Mouse (Mus musculus): ENCODE results near the gene Ftsj3. TPM values are rescaled to one million over a fixed set of nuclear protein-coding genes. Genes with fewer than 3 reads are reported as not detected.

Gene Ftsj3
- total and polyA plus RNA-seq, 2 experiments from 2014 or later, result 29.7 to 62.7 TPM

DNA sequence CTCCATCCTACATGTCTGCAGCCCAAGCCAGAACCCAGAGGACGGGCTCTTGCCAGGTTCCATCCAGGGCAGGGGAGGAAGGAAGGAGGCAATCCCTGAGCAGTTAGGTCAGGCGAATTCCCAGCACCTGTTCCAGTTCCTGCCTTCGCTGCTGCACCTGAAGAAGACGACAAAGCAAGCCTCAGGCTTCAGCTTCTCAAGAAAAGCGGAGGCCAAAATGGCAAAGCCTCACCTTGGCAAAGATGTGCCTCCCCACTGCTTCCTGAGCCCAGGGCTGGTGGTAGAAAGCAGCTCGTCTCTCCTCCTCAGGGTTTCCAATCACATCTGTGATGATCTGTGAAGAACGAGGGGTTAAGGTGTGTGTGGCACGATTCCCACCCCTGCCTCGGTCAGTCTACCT is 8.1 kb upstream of the Ftsj3 start:
- no peaks in the 10 kb centered on the region for H3K27me3 ChIP-seq (ENCODE audit: insufficient read depth, low read length)
- 93% methylated on average over 9 of the region's 9 CpGs for WGBS
- no peak overlapping the region for H3K27ac ChIP-seq (ENCODE audit: low read depth, low read length)
- H3K9me3 ChIP-seq (ENCODE audit: low read length), result no peaks in the 10 kb centered on the region
- ATAC-seq (no peak), DNase-seq (no peak)
- no peak for TF ChIP-seq CTCF (IDR thresholded peaks at IDR 0.05; ENCODE audit: low read depth)
- no peak overlapping the region for H3K4me2 ChIP-seq (ENCODE audit: low read depth)
- H3K4me3 ChIP-seq (ENCODE audit: low read depth, low read length), result no peak overlapping the region
- H3K36me3 ChIP-seq (ENCODE audit: insufficient read depth), result peaks cover 69% of the 10 kb centered on the region
- H3K4me1 ChIP-seq (ENCODE audit: insufficient read depth), result no peaks in the 10 kb centered on the region
- H3K9ac ChIP-seq, result no peak overlapping the region

DNA sequence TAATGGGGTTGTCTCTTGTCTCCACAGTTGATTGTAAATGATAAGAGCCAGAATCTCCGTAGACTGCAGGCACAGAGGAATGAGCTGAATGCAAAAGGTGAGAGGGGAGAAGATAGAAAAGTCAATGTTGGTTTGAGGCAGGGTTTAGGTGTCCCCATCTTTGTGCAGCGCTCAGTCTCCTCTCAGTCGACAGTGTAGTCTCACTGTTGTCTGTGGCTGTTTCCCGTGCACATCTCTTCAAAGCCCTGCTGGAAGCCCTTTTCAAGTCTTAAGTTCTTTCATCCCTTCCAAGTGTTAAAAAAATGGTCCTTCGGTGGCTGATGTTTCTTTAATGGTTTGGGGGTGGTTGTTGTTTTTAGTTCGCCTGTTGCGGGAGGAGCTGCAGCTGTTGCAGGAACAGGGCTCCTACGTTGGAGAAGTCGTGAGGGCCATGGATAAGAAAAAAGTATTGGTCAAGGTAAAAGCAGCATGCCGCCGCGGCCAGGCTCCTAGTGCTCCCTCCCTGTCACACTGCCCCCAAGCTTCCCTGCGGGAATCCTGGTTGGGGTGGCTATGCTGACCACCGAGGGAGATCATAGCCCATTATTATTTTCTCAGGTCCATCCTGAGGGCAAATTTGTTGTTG is 5.1 kb upstream of the Ftsj3 start:
- no peak for ATAC-seq

DNA sequence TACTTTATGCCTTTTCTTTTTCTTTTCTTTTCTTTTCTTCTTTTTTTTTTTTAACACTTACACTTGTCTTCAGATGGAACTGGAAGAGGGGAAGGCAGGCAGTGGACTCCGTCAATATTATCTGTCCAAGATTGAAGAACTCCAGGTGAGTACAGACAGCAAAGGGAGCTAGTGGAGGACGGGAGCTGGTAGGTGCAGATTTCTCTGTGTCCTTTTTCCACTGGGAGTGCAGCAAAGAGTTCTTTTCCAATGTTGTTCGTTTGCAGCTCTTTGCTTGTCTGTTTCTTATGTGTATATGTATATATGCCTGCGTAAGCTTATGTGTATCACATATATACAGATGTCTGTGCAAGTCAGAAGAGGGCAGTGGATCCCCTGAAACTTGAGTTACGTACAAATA is 896 bp upstream of the Ftsj3 start:
- Histone ChIP-seq H3K4me2 (ENCODE audit: low read depth) (peak overlapping the region; percentile 94), H3K9ac (peak overlapping the region; percentile 84; the same call in 1 of the 2 replicates), H3K27me3 (ENCODE audit: insufficient read depth, low read length) (no peaks in the 10 kb centered on the region), H3K4me3 (ENCODE audit: low read depth, low read length) (peak overlapping the region; percentile 73), H3K4me1 (ENCODE audit: insufficient read depth) (0 out of 2 replicates have a peak, but pooled peaks cover 4% of the 10 kb centered on the region), H3K27ac (ENCODE audit: low read depth, low read length) (no peak overlapping the region), H3K9me3 (ENCODE audit: low read length) (no peaks in the 10 kb centered on the region), H3K36me3 (ENCODE audit: insufficient read depth) (peaks cover 46% of the 10 kb centered on the region)
- WGBS, result 74% methylated on average over 5 of the region's 5 CpGs
- ATAC-seq (no peak), DNase-seq (no peak)
- no peak for TF ChIP-seq CTCF (IDR thresholded peaks at IDR 0.05; ENCODE audit: low read depth)

More for the DNA sequence above, 5.1 kb upstream of the Ftsj3 start:
- Histone ChIP-seq H3K4me2 (ENCODE audit: low read depth) (no peak overlapping the region), H3K27me3 (ENCODE audit: insufficient read depth, low read length) (no peaks in the 10 kb centered on the region), H3K4me1 (ENCODE audit: insufficient read depth) (no peaks in the 10 kb centered on the region), H3K4me3 (ENCODE audit: low read depth, low read length) (no peak overlapping the region), H3K36me3 (ENCODE audit: insufficient read depth) (peaks cover 67% of the 10 kb centered on the region), H3K27ac (ENCODE audit: low read depth, low read length) (no peak overlapping the region), H3K9me3 (ENCODE audit: low read length) (no peaks in the 10 kb centered on the region), H3K9ac (no peak overlapping the region)
- no peak for DNase-seq
- WGBS, result 83% methylated on average over 14 of the region's 14 CpGs
- TF ChIP-seq CTCF (IDR thresholded peaks at IDR 0.05; ENCODE audit: low read depth), result no peak

DNA sequence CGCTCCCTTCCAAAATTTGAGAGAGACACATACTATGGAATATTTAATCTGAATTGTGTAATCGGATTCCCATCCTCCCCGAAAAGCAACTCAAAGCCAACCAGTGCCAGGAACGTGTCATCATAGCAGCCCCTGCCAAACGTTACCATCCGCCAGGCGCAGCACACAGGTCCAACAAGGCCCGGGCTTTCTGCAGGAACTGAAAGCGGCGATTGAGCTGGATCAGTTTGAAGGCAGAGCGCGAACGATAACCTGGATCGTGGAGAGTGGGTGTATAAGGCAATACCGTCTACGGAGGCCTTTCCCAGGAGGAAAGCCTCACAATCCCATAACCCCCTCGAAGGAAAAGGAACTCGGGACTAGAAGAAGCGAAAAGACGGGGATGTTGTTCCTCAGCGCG is 705 bp downstream of the Ftsj3 start:
- no peak overlapping the region for H3K27ac ChIP-seq (ENCODE audit: low read depth, low read length)

DNA sequence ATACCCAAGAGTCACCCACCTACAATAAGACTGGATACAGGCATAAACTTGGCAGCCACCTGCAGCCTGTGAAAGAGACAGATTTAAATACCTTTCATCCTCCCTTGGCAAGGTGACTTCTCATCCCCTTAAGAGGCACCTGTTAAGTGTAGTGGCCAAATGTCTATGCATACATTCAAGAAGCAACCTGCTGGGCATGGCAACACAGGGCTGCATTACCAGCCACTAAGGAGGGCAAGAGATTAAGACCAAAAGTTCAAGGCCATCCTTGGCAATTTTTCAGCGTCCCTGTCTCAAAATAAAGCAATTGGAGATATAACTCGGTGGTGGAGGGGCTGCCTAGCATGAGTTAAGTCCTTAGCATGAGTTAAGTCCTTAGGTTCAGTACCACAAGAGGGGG is 1.1 kb downstream of the Ftsj3 start:
- Histone ChIP-seq H3K27me3 (ENCODE audit: insufficient read depth, low read length) (no peaks in the 10 kb centered on the region), H3K9me3 (ENCODE audit: low read length) (no peaks in the 10 kb centered on the region), H3K4me3 (ENCODE audit: low read depth, low read length) (peak overlapping the region; percentile 73), H3K4me1 (ENCODE audit: insufficient read depth) (0 out of 2 replicates have a peak, but pooled peaks cover 4% of the 10 kb centered on the region), H3K36me3 (ENCODE audit: insufficient read depth) (peaks cover 54% of the 10 kb centered on the region), H3K4me2 (ENCODE audit: low read depth) (peak overlapping the region; percentile 94), H3K27ac (ENCODE audit: low read depth, low read length) (0 out of 2 replicates have a peak overlapping the region, but pooled peaks have one; percentile 9), H3K9ac (peak overlapping the region; percentile 84)
- no peak for DNase-seq
- ATAC-seq, result no peak
- 21% methylated on average over 2 of the region's 2 CpGs for WGBS
- TF ChIP-seq CTCF (IDR thresholded peaks at IDR 0.05; ENCODE audit: low read depth), result no peak

More for the DNA sequence above, 705 bp downstream of the Ftsj3 start:
- Histone ChIP-seq H3K9ac (peak overlapping the region; percentile 84), H3K4me2 (ENCODE audit: low read depth) (peak overlapping the region; percentile 94), H3K36me3 (ENCODE audit: insufficient read depth) (peaks cover 50% of the 10 kb centered on the region), H3K9me3 (ENCODE audit: low read length) (no peaks in the 10 kb centered on the region), H3K27me3 (ENCODE audit: insufficient read depth, low read length) (no peaks in the 10 kb centered on the region), H3K4me3 (ENCODE audit: low read depth, low read length) (peak overlapping the region; percentile 73), H3K4me1 (ENCODE audit: insufficient read depth) (0 out of 2 replicates have a peak, but pooled peaks cover 4% of the 10 kb centered on the region)
- ATAC-seq, result no peak
- DNase-seq, result no peak
- no peak for TF ChIP-seq CTCF (IDR thresholded peaks at IDR 0.05; ENCODE audit: low read depth)
- WGBS, result 3% methylated on average over 22 of the region's 22 CpGs

DNA sequence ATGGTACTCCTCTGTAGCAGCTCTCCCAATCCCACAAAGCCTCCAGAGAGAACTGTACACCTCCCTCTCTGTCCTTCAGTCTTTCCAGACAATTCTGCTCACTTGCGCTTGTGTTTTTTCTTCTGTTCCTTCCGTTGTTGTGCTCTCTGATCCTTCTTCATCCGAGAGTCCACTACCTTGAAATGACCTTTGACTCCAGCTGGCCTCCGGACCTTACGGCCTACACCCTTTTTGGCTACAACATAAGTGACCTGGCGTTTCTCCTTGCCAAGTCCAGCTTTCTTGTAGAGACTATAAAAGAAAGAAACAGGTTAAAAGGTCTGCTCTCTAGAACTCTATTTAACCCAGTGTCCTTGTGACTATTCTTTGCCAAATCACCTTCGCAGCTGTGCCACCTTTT is 6.6 kb downstream of the Ftsj3 start:
- no peak overlapping the region for H3K9ac ChIP-seq
- ATAC-seq (no peak), DNase-seq (no peak)
- no peak overlapping the region for H3K4me2 ChIP-seq (ENCODE audit: low read depth)
- H3K9me3 ChIP-seq (ENCODE audit: low read length), result no peaks in the 10 kb centered on the region
- WGBS, result 93% methylated on average over 7 of the region's 7 CpGs
- no peaks in the 10 kb centered on the region for H3K27me3 ChIP-seq (ENCODE audit: insufficient read depth, low read length)
- no peak for TF ChIP-seq CTCF (IDR thresholded peaks at IDR 0.05; ENCODE audit: low read depth)
- peaks cover 87% of the 10 kb centered on the region for H3K36me3 ChIP-seq (ENCODE audit: insufficient read depth)
- no peak overlapping the region for H3K27ac ChIP-seq (ENCODE audit: low read depth, low read length)
- H3K4me1 ChIP-seq (ENCODE audit: insufficient read depth), result no peaks in the 10 kb centered on the region
- H3K4me3 ChIP-seq (ENCODE audit: low read depth, low read length), result no peak overlapping the region

DNA sequence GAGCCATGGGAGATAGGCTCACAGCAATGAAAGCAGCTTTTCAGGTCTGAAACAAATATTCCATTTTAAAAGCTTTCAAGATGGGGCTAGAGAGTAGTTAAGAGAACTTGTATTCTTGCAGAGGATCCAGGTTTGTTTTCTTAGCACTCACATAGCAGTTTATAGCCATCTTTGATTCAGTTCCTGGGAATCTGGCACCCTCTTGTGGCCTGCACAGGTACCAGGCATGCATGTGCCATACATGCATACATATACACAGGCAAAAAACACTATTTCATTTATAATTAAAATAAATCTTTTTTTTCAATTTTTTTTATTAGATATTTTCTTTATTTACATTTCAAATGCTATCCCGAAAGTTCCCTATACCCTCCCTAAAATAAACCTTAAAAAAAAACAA is 9.0 kb downstream of the Ftsj3 start:
- ATAC-seq, result no peak
- Histone ChIP-seq H3K9me3 (ENCODE audit: low read length) (no peaks in the 10 kb centered on the region), H3K27me3 (ENCODE audit: insufficient read depth, low read length) (no peaks in the 10 kb centered on the region), H3K36me3 (ENCODE audit: insufficient read depth) (peaks cover 89% of the 10 kb centered on the region), H3K9ac (no peak overlapping the region), H3K4me3 (ENCODE audit: low read depth, low read length) (no peak overlapping the region), H3K27ac (ENCODE audit: low read depth, low read length) (no peak overlapping the region), H3K4me1 (ENCODE audit: insufficient read depth) (no peaks in the 10 kb centered on the region), H3K4me2 (ENCODE audit: low read depth) (no peak overlapping the region)
- peak; percentile 56 for TF ChIP-seq CTCF (IDR thresholded peaks at IDR 0.05; ENCODE audit: low read depth)
- no peak for DNase-seq
- WGBS, result 96% methylated on average over 1 of the region's 1 CpGs
